Mouse (Mus musculus): ENCODE data around the gene Bmyc. TPM values are rescaled to one million over a fixed set of nuclear protein-coding genes. Genes with fewer than 3 reads are reported as not detected.

Bmyc gene
- polyA plus RNA-seq, 1 experiment from 2014 or later = 98.8 TPM

GRCm38 (mm10) chr2:25741671-25742070, 35.1 kb downstream of the Bmyc start:
- Histone ChIP-seq H3K36me3 (no peaks in the 10 kb centered on the region), H3K9ac (no peak overlapping the region), H3K27ac (no peak overlapping the region), H3K27me3 (no peaks in the 10 kb centered on the region), H3K4me3 (no peak overlapping the region), H3K4me2 (replicated peaks) (no peak overlapping the region), H3K4me1 (no peaks in the 10 kb centered on the region), H3K9me3 (no peaks in the 10 kb centered on the region)
- 64% methylated on average over 1 of the region's 1 CpGs for WGBS
- ATAC-seq (ENCODE audit: low FRiP score, low read depth) = no peak

GRCm38 (mm10) chr2:25754201-25754600, 47.7 kb downstream of the Bmyc start:
- Histone ChIP-seq H3K27ac (no peak overlapping the region), H3K4me3 (no peak overlapping the region), H3K4me2 (replicated peaks) (no peak overlapping the region), H3K27me3 (no peaks in the 10 kb centered on the region), H3K9me3 (0 out of 2 replicates have a peak, but pooled peaks cover 3% of the 10 kb centered on the region), H3K36me3 (no peaks in the 10 kb centered on the region), H3K4me1 (no peaks in the 10 kb centered on the region), H3K9ac (no peak overlapping the region)
- ATAC-seq (ENCODE audit: low FRiP score, low read depth) = no peak
- WGBS = 94% methylated on average over 1 of the region's 1 CpGs

Other genes starting within 250 kb of the Bmyc start
- gene Clic3, start 249.9 kb upstream of the Bmyc start, polyA plus RNA-seq (2015; fragmentation: Nextera tagmentation; extraction: Ambion mirVana) = 2.2 and 2.5 TPM in 2 replicates
- gene Paxx, start 245.6 kb upstream of the Bmyc start, polyA plus RNA-seq (2015; fragmentation: Nextera tagmentation; extraction: Ambion mirVana) = 35.0 and 37.6 TPM in 2 replicates
- gene Ptgds, start 236.7 kb upstream of the Bmyc start, polyA plus RNA-seq (2015; fragmentation: Nextera tagmentation; extraction: Ambion mirVana) = 0.80 and 2.5 TPM in 2 replicates
- not detected in 2 replicates for gene Lcn12, start 212.8 kb upstream of the Bmyc start, polyA plus RNA-seq (2015; fragmentation: Nextera tagmentation; extraction: Ambion mirVana)
- 69.5 and 79.7 TPM in 2 replicates for gene Fbxw5, start 206.0 kb upstream of the Bmyc start, polyA plus RNA-seq (2015; fragmentation: Nextera tagmentation; extraction: Ambion mirVana)
- gene C8g, start 205.0 kb upstream of the Bmyc start, polyA plus RNA-seq (2015; fragmentation: Nextera tagmentation; extraction: Ambion mirVana) = 5.5 and 7.2 TPM in 2 replicates
- gene Traf2, start 159.8 kb upstream of the Bmyc start, polyA plus RNA-seq (2015; fragmentation: Nextera tagmentation; extraction: Ambion mirVana) = 37.3 and 40.6 TPM in 2 replicates
- 330 TPM in 2 replicates for gene Edf1, start 148.9 kb upstream of the Bmyc start, polyA plus RNA-seq (2015; fragmentation: Nextera tagmentation; extraction: Ambion mirVana)
- 4.9 and 5.8 TPM in 2 replicates for gene Mamdc4, start 131.9 kb upstream of the Bmyc start, polyA plus RNA-seq (2015; fragmentation: Nextera tagmentation; extraction: Ambion mirVana)
- 163 and 177 TPM in 2 replicates for gene Phpt1, start 131.5 kb upstream of the Bmyc start, polyA plus RNA-seq (2015; fragmentation: Nextera tagmentation; extraction: Ambion mirVana)
- 0.85 and 1.0 TPM in 2 replicates for gene Ajm1, start 125.0 kb upstream of the Bmyc start, polyA plus RNA-seq (2015; fragmentation: Nextera tagmentation; extraction: Ambion mirVana)
- gene Rabl6, start 98.2 kb upstream of the Bmyc start, polyA plus RNA-seq (2015; fragmentation: Nextera tagmentation; extraction: Ambion mirVana) = 76.9 and 83.8 TPM in 2 replicates
- 0.18 and 0.36 TPM in 2 replicates for gene Ccdc183, start 89.1 kb upstream of the Bmyc start, polyA plus RNA-seq (2015; fragmentation: Nextera tagmentation; extraction: Ambion mirVana)
- gene Tmem141, start 84.7 kb upstream of the Bmyc start, polyA plus RNA-seq (2015; fragmentation: Nextera tagmentation; extraction: Ambion mirVana) = 27.2 and 28.7 TPM in 2 replicates
- 0.98 and 1.8 TPM in 2 replicates for gene Fcna, start 78.7 kb upstream of the Bmyc start, polyA plus RNA-seq (2015; fragmentation: Nextera tagmentation; extraction: Ambion mirVana)
- gene Lcn8, start 53.6 kb upstream of the Bmyc start, polyA plus RNA-seq (2015; fragmentation: Nextera tagmentation; extraction: Ambion mirVana) = 0.24 TPM in 1 of 2 replicates, not detected in the other
- not detected in 2 replicates for gene Lcn5, start 48.8 kb upstream of the Bmyc start, polyA plus RNA-seq (2015; fragmentation: Nextera tagmentation; extraction: Ambion mirVana)
- gene Lcn6, start 30.0 kb upstream of the Bmyc start, polyA plus RNA-seq (2015; fragmentation: Nextera tagmentation; extraction: Ambion mirVana) = not detected in 2 replicates
- gene Lcn10, start 24.0 kb upstream of the Bmyc start, polyA plus RNA-seq (2015; fragmentation: Nextera tagmentation; extraction: Ambion mirVana) = not detected in 2 replicates
- gene Obp2a, start 6.7 kb upstream of the Bmyc start, polyA plus RNA-seq (2015; fragmentation: Nextera tagmentation; extraction: Ambion mirVana) = not detected in 2 replicates
- not detected in 2 replicates for gene Obp2b, start 30.3 kb downstream of the Bmyc start, polyA plus RNA-seq (2015; fragmentation: Nextera tagmentation; extraction: Ambion mirVana)
- gene Lcn3, start 58.8 kb downstream of the Bmyc start, polyA plus RNA-seq (2015; fragmentation: Nextera tagmentation; extraction: Ambion mirVana) = not detected in 2 replicates
- gene Lcn11, start 70.3 kb downstream of the Bmyc start, polyA plus RNA-seq (2015; fragmentation: Nextera tagmentation; extraction: Ambion mirVana) = not detected in 2 replicates
- gene Gm13539, start 75.5 kb downstream of the Bmyc start, polyA plus RNA-seq (2015; fragmentation: Nextera tagmentation; extraction: Ambion mirVana) = not detected in 2 replicates
- gene Glt6d1, start 109.1 kb downstream of the Bmyc start, polyA plus RNA-seq (2015; fragmentation: Nextera tagmentation; extraction: Ambion mirVana) = not detected in 2 replicates
- gene Lcn9, start 116.4 kb downstream of the Bmyc start, polyA plus RNA-seq (2015; fragmentation: Nextera tagmentation; extraction: Ambion mirVana) = not detected in 2 replicates
- 0.14 and 0.29 TPM in 2 replicates for gene Sohlh1, start 140.5 kb downstream of the Bmyc start, polyA plus RNA-seq (2015; fragmentation: Nextera tagmentation; extraction: Ambion mirVana)
- 0.61 and 0.84 TPM in 2 replicates for gene Kcnt1, start 157.0 kb downstream of the Bmyc start, polyA plus RNA-seq (2015; fragmentation: Nextera tagmentation; extraction: Ambion mirVana)

Measured in limb, embryonic 13.5 days (tissue).